Mouse (Mus musculus) lung, postnatal 0 days (tissue): Measurements from ENCODE around the gene Scrn3.

Experiments
- CTCF ChIP-seq: IDR thresholded peaks from 2 replicates; pipeline ENCODE4 v1.5.1; 2016; ENCODE audit warnings: antibody characterized with exemption, mild to moderate bottlenecking
- EP300 ChIP-seq: IDR thresholded peaks from 2 replicates; pipeline ENCODE4 v1.6.1; 2016; ENCODE audit warnings: antibody characterized with exemption, mild to moderate bottlenecking, control low read depth

- TF ChIP-seq EP300 (no peak), CTCF (peak; percentile 69)
These were observed 26.8 kb upstream of the Scrn3 start for GRCm38 (mm10) chr2:73285630-73286029.
